Mouse (Mus musculus): ENCODE data around the gene Slc36a1.

DNA sequence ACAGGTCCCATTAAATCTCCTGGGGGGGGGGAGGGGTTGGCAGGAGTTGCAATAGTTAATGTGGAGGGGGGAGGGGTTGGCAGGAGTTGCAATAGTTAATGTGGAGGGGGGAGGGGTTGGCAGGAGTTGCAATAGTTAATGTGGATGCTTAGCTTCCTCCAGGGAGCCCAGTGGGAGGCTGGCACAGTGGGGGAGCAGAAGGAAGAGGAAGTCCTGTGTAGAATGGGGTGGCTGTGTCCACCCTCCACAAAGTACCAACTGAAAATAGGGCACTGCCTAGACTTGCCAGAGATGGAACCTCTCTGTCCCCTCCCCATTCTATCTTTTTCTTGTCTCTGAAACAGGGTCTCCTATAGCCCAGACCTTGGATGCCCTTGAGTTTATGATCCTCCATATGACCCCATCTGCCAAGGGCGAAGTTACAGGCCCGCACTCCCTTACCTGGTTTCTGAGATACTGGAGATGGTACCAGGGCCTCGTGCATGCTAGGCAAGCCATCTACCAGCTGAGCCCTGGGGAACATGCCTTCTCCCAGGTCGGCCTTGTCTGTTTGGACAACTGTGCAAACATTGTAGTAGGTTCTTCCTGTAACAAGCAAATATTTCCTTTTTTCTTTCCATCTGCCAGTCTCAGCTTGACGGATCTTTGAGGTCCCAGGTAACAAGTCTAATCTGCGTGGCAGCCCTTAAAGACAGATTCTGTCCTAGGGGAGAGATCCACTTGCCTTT, 5.6 kb downstream of the Slc36a1 start:
- TF ChIP-seq CTCF (IDR thresholded peaks at IDR 0.05; ENCODE audit: insufficient read depth, low read length) (no peak), POLR2A (IDR thresholded peaks at IDR 0.05; ENCODE audit: borderline replicate concordance, extremely low read depth, low read depth, low read length) (no peak)

Data from lung, adult 2 months (tissue).